Mouse (Mus musculus) MEL (cell line): Measurements from ENCODE around the gene Scfd2. TPM values are rescaled to one million over a fixed set of nuclear protein-coding genes. Genes with fewer than 3 reads are reported as not detected.

ENCODE experiments used
- DNase-seq: peaks from one replicate; pipeline ENCODE4 v3.0.0; 2011; ENCODE audit warnings: low read depth, low spot score
- H3K27ac ChIP-seq: 2 replicates; pipeline ENCODE4 v1.5.1; 2012; ENCODE audit warnings: low read depth, mild to moderate bottlenecking, control low read depth, low read length, moderate library complexity; ENCODE audit not compliant: control insufficient read depth
- H3K27me3 ChIP-seq, 2 experiments: fragments of 150-350 bp in 1 of 2; sonication (generic) in 1 of 2; 2 replicates each; pipeline ENCODE4 v1.6.1; 2012; ENCODE audit warnings: low read length in 2 of 2, mild to moderate bottlenecking in 2 of 2, improper control_type of control experiment in 1 of 2, moderate library complexity in 1 of 2; ENCODE audit not compliant: insufficient read depth in 2 of 2, control insufficient read depth in 1 of 2
- H3K36me3 ChIP-seq, 2 experiments: 2 replicates each; pipeline ENCODE4 v1.6.1; 2012 to 2014; ENCODE audit warnings: low read length in 2 of 2, improper control_type of control experiment in 1 of 2, inconsistent platforms in 1 of 2, mild to moderate bottlenecking in 1 of 2; ENCODE audit not compliant: insufficient read depth in 2 of 2, control insufficient read depth in 1 of 2
- H3K4me1 ChIP-seq, 2 experiments: fragments of 150-350 bp in 1 of 2; sonication (generic) in 1 of 2; 2 replicates each; pipeline ENCODE4 v1.6.1; 2012; ENCODE audit warnings: low read length in 2 of 2, improper control_type of control experiment in 1 of 2, mild to moderate bottlenecking in 1 of 2; ENCODE audit not compliant: insufficient read depth in 2 of 2, control insufficient read depth in 1 of 2
- H3K4me3 ChIP-seq, 2 experiments: fragments of 150-350 bp in 1 of 2; sonication (generic) in 1 of 2; 2 replicates each; pipeline ENCODE4 v1.5.1; 2012; ENCODE audit warnings: low read depth in 2 of 2, low read length in 2 of 2, mild to moderate bottlenecking in 2 of 2, moderate library complexity in 2 of 2, control low read depth in 1 of 2, improper control_type of control experiment in 1 of 2; ENCODE audit not compliant: control insufficient read depth in 1 of 2, insufficient read depth in 1 of 2
- H3K79me2 ChIP-seq: 2 replicates; pipeline ENCODE4 v1.6.1; 2012; ENCODE audit warnings: mild to moderate bottlenecking, low read length, moderate library complexity; ENCODE audit not compliant: control insufficient read depth, poor library complexity, insufficient read depth
- H3K9ac ChIP-seq: 2 replicates; pipeline ENCODE4 v1.6.1; 2012; ENCODE audit warnings: low read depth, mild to moderate bottlenecking, control low read depth, low read length, moderate library complexity; ENCODE audit not compliant: control insufficient read depth, poor library complexity, severe bottlenecking
- H3K9me3 ChIP-seq: fragments of 150-350 bp; sonication (generic); replicated peaks from 2 replicates; pipeline ENCODE4 v1.6.1; 2012; ENCODE audit warnings: mild to moderate bottlenecking, low read length, improper control_type of control experiment, moderate library complexity; ENCODE audit not compliant: insufficient read depth
- CHD1 ChIP-seq: IDR thresholded peaks from 2 replicates; pipeline ENCODE4 v1.6.1; 2012; ENCODE audit warnings: low read depth, mild to moderate bottlenecking, inconsistent platforms, low read length, improper control_type of control experiment
- CHD2 ChIP-seq: IDR thresholded peaks from 2 replicates; pipeline ENCODE4 v1.6.1; 2011; ENCODE audit warnings: low read length, improper control_type of control experiment
- E2F4 ChIP-seq: IDR thresholded peaks from 2 replicates; pipeline ENCODE4 v1.6.1; 2011; ENCODE audit warnings: low read depth, low read length, improper control_type of control experiment, borderline replicate concordance
- ELF1 ChIP-seq: IDR thresholded peaks from 2 replicates; pipeline ENCODE4 v1.6.1; 2014; ENCODE audit warnings: low read depth, mild to moderate bottlenecking, inconsistent platforms, low read length, improper control_type of control experiment, moderate library complexity
- EP300 ChIP-seq, 2 experiments: IDR thresholded peaks; 2 replicates each; pipeline ENCODE4 v1.6.1; 2011; ENCODE audit warnings: improper control_type of control experiment in 2 of 2, low read length in 2 of 2, low read depth in 1 of 2, mild to moderate bottlenecking in 1 of 2
- ETS1 ChIP-seq: IDR thresholded peaks from 2 replicates; pipeline ENCODE4 v1.6.1; 2012; ENCODE audit warnings: low read depth, mild to moderate bottlenecking, inconsistent platforms, low read length, improper control_type of control experiment, moderate library complexity
- GABPA ChIP-seq: IDR thresholded peaks from 2 replicates; pipeline ENCODE4 v1.6.1; 2012; ENCODE audit warnings: low read depth, mild to moderate bottlenecking, inconsistent platforms, low read length, improper control_type of control experiment, moderate library complexity
- JUND ChIP-seq: IDR thresholded peaks from 2 replicates; pipeline ENCODE4 v1.6.1; 2011; ENCODE audit warnings: low read depth, mild to moderate bottlenecking, improper control_type of control experiment, low read length
- MAFK ChIP-seq: IDR thresholded peaks from 2 replicates; pipeline ENCODE4 v1.6.1; 2011; ENCODE audit warnings: low read depth, mild to moderate bottlenecking, low read length, improper control_type of control experiment, borderline replicate concordance
- MAX ChIP-seq: IDR thresholded peaks from 2 replicates; pipeline ENCODE4 v1.6.1; 2011; ENCODE audit warnings: low read length, improper control_type of control experiment
- MEF2A ChIP-seq: IDR thresholded peaks from 2 replicates; pipeline ENCODE4 v1.6.1; 2014; ENCODE audit warnings: low read depth, mild to moderate bottlenecking, inconsistent platforms, low read length, improper control_type of control experiment; ENCODE audit not compliant: poor library complexity, insufficient replicate concordance, severe bottlenecking; ENCODE audit errors: extremely low read depth
- MXI1 ChIP-seq: IDR thresholded peaks from 2 replicates; pipeline ENCODE4 v1.6.1; 2011; ENCODE audit warnings: mild to moderate bottlenecking, low read depth, low read length, improper control_type of control experiment
- NRF1 ChIP-seq: IDR thresholded peaks from 2 replicates; pipeline ENCODE4 v1.6.1; 2014; ENCODE audit warnings: low read depth, mild to moderate bottlenecking, inconsistent platforms, low read length, improper control_type of control experiment, moderate library complexity; ENCODE audit not compliant: poor library complexity, insufficient read depth, severe bottlenecking
- POLR2A ChIP-seq, 2 experiments: IDR thresholded peaks; 2 replicates each; pipeline ENCODE4 v1.6.1; 2011 to 2012; ENCODE audit warnings: low read length in 2 of 2, mild to moderate bottlenecking in 2 of 2, control low read depth in 1 of 2, improper control_type of control experiment in 1 of 2, low read depth in 1 of 2, moderate library complexity in 1 of 2; ENCODE audit not compliant: control insufficient read depth in 1 of 2, insufficient read depth in 1 of 2, poor library complexity in 1 of 2
- POLR2AphosphoS2 ChIP-seq: IDR thresholded peaks from 2 replicates; pipeline ENCODE4 v1.6.1; 2011; ENCODE audit warnings: low read length, improper control_type of control experiment
- RAD21 ChIP-seq: IDR thresholded peaks from 2 replicates; pipeline ENCODE4 v1.6.1; 2011; ENCODE audit warnings: mild to moderate bottlenecking, low read depth, low read length, improper control_type of control experiment
- SIN3A ChIP-seq: IDR thresholded peaks from 2 replicates; pipeline ENCODE4 v1.6.1; 2012; ENCODE audit warnings: low read length, improper control_type of control experiment, inconsistent platforms
- SMC3 ChIP-seq: IDR thresholded peaks from 2 replicates; pipeline ENCODE4 v1.6.1; 2011; ENCODE audit warnings: low read depth, low read length, improper control_type of control experiment
- TBP ChIP-seq: IDR thresholded peaks from 2 replicates; pipeline ENCODE4 v1.8.0; 2011; ENCODE audit warnings: low read depth, low read length, improper control_type of control experiment
- TCF12 ChIP-seq: IDR thresholded peaks from 2 replicates; pipeline ENCODE4 v1.6.1; 2014; ENCODE audit warnings: low read depth, mild to moderate bottlenecking, inconsistent platforms, low read length, improper control_type of control experiment, moderate library complexity
- UBTF ChIP-seq: IDR thresholded peaks from 2 replicates; pipeline ENCODE4 v1.6.1; 2012; ENCODE audit warnings: low read depth, mild to moderate bottlenecking, inconsistent platforms, low read length, improper control_type of control experiment, moderate library complexity, borderline replicate concordance; ENCODE audit not compliant: insufficient read depth
- USF1 ChIP-seq: IDR thresholded peaks from 2 replicates; pipeline ENCODE4 v1.6.1; 2014; ENCODE audit warnings: low read depth, mild to moderate bottlenecking, inconsistent platforms, low read length, improper control_type of control experiment, moderate library complexity
- ZC3H11A ChIP-seq: IDR thresholded peaks from 2 replicates; pipeline ENCODE4 v1.6.1; 2012; ENCODE audit warnings: low read depth, mild to moderate bottlenecking, inconsistent platforms, low read length, improper control_type of control experiment
- ZNF384 ChIP-seq: IDR thresholded peaks from 2 replicates; pipeline ENCODE4 v1.6.1; 2012; ENCODE audit warnings: low read depth, mild to moderate bottlenecking, inconsistent platforms, low read length, improper control_type of control experiment
- polyA plus RNA-seq, 2 experiments: library from polyadenylated mRNA; stranded (reverse) in 1 of 2; unstranded in 1 of 2; fragments of >175 nt in 1 of 2; fragments of >200 nt in 1 of 2; gene quantifications; 2 replicates each; pipeline versions ENCODE4 v1.2.1 to v1.2.4; 2012; ENCODE audit warnings: low replicate concordance in 2 of 2, low read depth in 1 of 2; ENCODE audit not compliant: insufficient read length in 2 of 2, insufficient read depth in 1 of 2, missing spikeins in 1 of 2
- total RNA-seq: library from RNA; depleted of rRNA; stranded (reverse); fragments of 300-350 nt; gene quantifications from 2 replicates; pipeline ENCODE4 v1.2.3, GENCODE M21; 2012

The Scfd2 gene
- total and polyA plus RNA-seq, 3 experiments: 18.8 to 20.3 TPM; not detected in 1

DNA sequence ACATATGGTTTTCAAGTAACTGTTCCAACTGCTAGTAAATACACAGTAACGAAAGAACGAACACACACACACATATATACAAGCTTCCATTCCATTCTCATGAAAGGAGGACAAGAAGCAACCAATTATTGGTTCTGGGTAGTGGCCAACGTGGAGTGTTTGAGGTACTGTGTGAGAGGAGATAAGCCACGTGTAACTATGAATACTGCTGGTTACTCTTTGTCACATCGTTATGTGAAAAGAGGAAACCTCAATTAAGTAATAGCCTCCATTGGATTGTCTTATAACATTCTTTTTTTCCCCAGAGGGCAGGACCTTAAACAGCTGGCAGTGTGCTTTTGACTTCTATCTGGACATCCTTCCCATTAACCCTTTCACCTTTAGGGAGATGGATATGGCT, 4.5 kb downstream of the Scfd2 start (continued):
- TF ChIP-seq NRF1: no peak
- TF ChIP-seq MAX: peak; percentile 84
- no peak for TF ChIP-seq MEF2A
- no peak for TF ChIP-seq E2F4
- TF ChIP-seq ETS1: 0 out of 2 replicates have a peak, but pooled peaks have one; percentile 25
- no peak for TF ChIP-seq ELF1
- TF ChIP-seq RAD21: no peak
- no peak for TF ChIP-seq TCF12
- TF ChIP-seq EP300 (IDR thresholded peaks at IDR 0.05; ENCODE audit: low read depth in 1 of 2, low read length in 2 of 2): peak in 1 of 2 experiments; percentile 26; a peak in 1 of 4 replicates
- no peak for TF ChIP-seq UBTF
- no peak for TF ChIP-seq SMC3
- TF ChIP-seq USF1: no peak
- TF ChIP-seq CHD1: no peak
- TF ChIP-seq, all 39 proteins: peak for 9

DNA sequence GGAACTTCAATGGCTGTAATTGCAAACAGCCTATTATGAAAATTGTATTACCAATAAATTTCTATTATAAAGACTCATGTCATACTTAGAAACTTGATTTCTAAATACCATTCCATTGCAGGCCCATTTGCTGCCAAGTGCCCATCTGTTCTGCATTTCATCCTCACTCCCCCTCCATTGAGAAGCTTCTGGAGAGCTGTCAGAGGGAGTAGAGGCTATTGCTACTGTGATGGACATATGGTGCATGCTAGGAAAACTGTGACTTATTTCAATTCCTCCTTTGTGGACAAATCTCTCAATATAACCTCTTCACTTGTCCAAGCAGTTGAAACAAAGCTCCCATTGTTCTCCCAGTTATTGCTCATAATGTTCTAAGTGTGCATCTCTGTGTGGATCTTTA, 19.9 kb downstream of the Scfd2 start:
- Histone ChIP-seq H3K27ac (no peak overlapping the region), H3K4me3 (no peak overlapping the region), H3K4me1 (no peaks in the 10 kb centered on the region), H3K27me3 (no peaks in the 10 kb centered on the region), H3K79me2 (no peaks in the 10 kb centered on the region; the same call in 1 of the 2 replicates), H3K36me3 (no peaks in the 10 kb centered on the region), H3K9ac (no peak overlapping the region), H3K9me3 (no peaks in the 10 kb centered on the region)
- TF ChIP-seq SIN3A (no peak), MAFK (no peak), SMC3 (no peak), ZC3H11A (no peak), POLR2AphosphoS2 (no peak), ZNF384 (no peak), MXI1 (no peak), TBP (no peak), POLR2A (IDR thresholded peaks at IDR 0.05; ENCODE audit: control insufficient read depth in 1 of 2, insufficient read depth in 1 of 2, low read depth in 1 of 2, low read length in 2 of 2, poor library complexity in 1 of 2) (no peak), GABPA (no peak), JUND (no peak), NRF1 (no peak), CHD2 (no peak)
- DNase-seq: no peak
